Mouse (Mus musculus) CH12.LX (cell line): ENCODE results near the gene Dgkh. TPM values are rescaled to one million over a fixed set of nuclear protein-coding genes. Genes with fewer than 3 reads are reported as not detected.
A peak's percentile ranks its signal among the peaks of the same experiment; 100 is the strongest.
"Not testable (repeated sequence)": the region's sequence is repeated elsewhere in the genome, so short reads cannot be mapped to it uniquely, and the experiment has no call there.

Experiments used
- DNase-seq: peaks from one replicate; pipeline ENCODE4 v3.0.0-alpha.2; 2013; ENCODE audit errors: extremely low read depth
- H3K27ac ChIP-seq: 2 replicates; pipeline ENCODE4 v1.5.1; 2012; ENCODE audit warnings: low read depth, mild to moderate bottlenecking, control low read depth, moderate library complexity; ENCODE audit not compliant: insufficient read depth
- H3K27me3 ChIP-seq: replicated peaks from 2 replicates; pipeline ENCODE3; 2012; ENCODE audit warnings: inconsistent platforms
- H3K36me3 ChIP-seq, 2 experiments: replicated peaks in 1 of 2; 2 replicates each; pipeline versions ENCODE3 to v1.6.1; 2012; ENCODE audit warnings: inconsistent platforms in 1 of 2, low read length in 1 of 2, mild to moderate bottlenecking in 1 of 2, mixed read lengths in 1 of 2, moderate library complexity in 1 of 2; ENCODE audit not compliant: control insufficient read depth in 1 of 2, insufficient read depth in 1 of 2
- H3K4me1 ChIP-seq, 2 experiments: 2 replicates each; pipeline ENCODE4 v1.6.1; 2012; ENCODE audit warnings: inconsistent platforms in 1 of 2, moderate library complexity in 1 of 2; ENCODE audit not compliant: insufficient read depth in 2 of 2, control insufficient read depth in 1 of 2
- H3K4me2 ChIP-seq: 2 replicates; pipeline ENCODE4 v1.6.1; 2012; ENCODE audit warnings: low read depth, mild to moderate bottlenecking, control low read depth; ENCODE audit not compliant: poor library complexity, insufficient read depth, severe bottlenecking
- H3K4me3 ChIP-seq, 3 experiments: fragments of 150-350 bp in 1 of 3; sonication (generic) in 1 of 3; replicated peaks in 1 of 3; 2 replicates each; pipeline versions ENCODE3 to v1.5.1; 2011 to 2012; ENCODE audit warnings: low read depth in 2 of 3, low read length in 2 of 3, mild to moderate bottlenecking in 2 of 3, moderate library complexity in 2 of 3, control low read depth in 1 of 3, improper control_type of control experiment in 1 of 3, inconsistent platforms in 1 of 3, mixed read lengths in 1 of 3; ENCODE audit not compliant: poor library complexity in 1 of 3
- H3K79me2 ChIP-seq: replicated peaks from 2 replicates; pipeline ENCODE4 v1.6.1; 2012; ENCODE audit warnings: mild to moderate bottlenecking, moderate library complexity; ENCODE audit not compliant: control insufficient read depth, poor library complexity, insufficient read depth, severe bottlenecking; ENCODE audit errors: extremely low read depth
- H3K9ac ChIP-seq: 2 replicates; pipeline ENCODE4 v1.6.1; 2012; ENCODE audit warnings: low read depth, mild to moderate bottlenecking, control low read depth, moderate library complexity; ENCODE audit not compliant: insufficient read depth
- H3K9me3 ChIP-seq: replicated peaks from 2 replicates; pipeline ENCODE3; 2012; ENCODE audit warnings: low read length, inconsistent platforms, mixed read lengths
- CHD1 ChIP-seq: IDR thresholded peaks from 2 replicates; pipeline ENCODE4 v1.6.1; 2012; ENCODE audit warnings: low read depth, low read length, improper control_type of control experiment, inconsistent platforms
- CHD2 ChIP-seq: IDR thresholded peaks from 2 replicates; pipeline ENCODE4 v1.6.1; 2011; ENCODE audit warnings: low read length, improper control_type of control experiment
- CTCF ChIP-seq, 2 experiments: IDR thresholded peaks in 1 of 2; conservative IDR thresholded peaks in 1 of 2; 2 replicates each; pipeline ENCODE4 v1.5.1; 2011 to 2012; ENCODE audit warnings: low read depth in 2 of 2, low read length in 2 of 2, improper control_type of control experiment in 1 of 2, inconsistent platforms in 1 of 2, mild to moderate bottlenecking in 1 of 2, moderate library complexity in 1 of 2
- ELF1 ChIP-seq: IDR thresholded peaks from 2 replicates; pipeline ENCODE4 v1.6.1; 2014; ENCODE audit warnings: low read depth, mild to moderate bottlenecking, inconsistent platforms, low read length, improper control_type of control experiment
- GABPA ChIP-seq: IDR thresholded peaks from 2 replicates; pipeline ENCODE4 v1.6.1; 2012; ENCODE audit warnings: low read depth, low read length, improper control_type of control experiment, inconsistent platforms; ENCODE audit not compliant: insufficient replicate concordance
- HCFC1 ChIP-seq: IDR thresholded peaks from 2 replicates; pipeline ENCODE4 v1.6.1; 2012; ENCODE audit warnings: low read depth, mild to moderate bottlenecking, inconsistent platforms, low read length, improper control_type of control experiment
- JUND ChIP-seq: conservative IDR thresholded peaks from 2 replicates; pipeline ENCODE4 v1.6.1; 2011; ENCODE audit warnings: low read depth, low read length, improper control_type of control experiment
- MAFK ChIP-seq: IDR thresholded peaks from 2 replicates; pipeline ENCODE4 v1.6.1; 2011; ENCODE audit warnings: low read length, improper control_type of control experiment; ENCODE audit not compliant: insufficient replicate concordance
- MXI1 ChIP-seq: IDR thresholded peaks from 2 replicates; pipeline ENCODE4 v1.6.1; 2011; ENCODE audit warnings: mild to moderate bottlenecking, low read depth, low read length, improper control_type of control experiment
- RAD21 ChIP-seq: IDR thresholded peaks from 2 replicates; pipeline ENCODE4 v1.6.1; 2011; ENCODE audit warnings: low read depth, mild to moderate bottlenecking, low read length, improper control_type of control experiment, moderate library complexity
- SIN3A ChIP-seq: IDR thresholded peaks from 2 replicates; pipeline ENCODE4 v1.6.1; 2012; ENCODE audit warnings: low read length, improper control_type of control experiment, inconsistent platforms
- SMC3 ChIP-seq: IDR thresholded peaks from 2 replicates; pipeline ENCODE4 v1.6.1; 2011; ENCODE audit warnings: low read depth, low read length, improper control_type of control experiment
- USF1 ChIP-seq: IDR thresholded peaks from 2 replicates; pipeline ENCODE4 v1.6.1; 2014; ENCODE audit warnings: low read depth, mild to moderate bottlenecking, inconsistent platforms, low read length, improper control_type of control experiment
- USF2 ChIP-seq: conservative IDR thresholded peaks from 2 replicates; pipeline ENCODE4 v1.6.1; 2011; ENCODE audit warnings: low read depth, low read length, improper control_type of control experiment
- ZMIZ1 ChIP-seq: IDR thresholded peaks from 2 replicates; pipeline ENCODE4 v1.6.1; 2012; ENCODE audit warnings: low read depth, mild to moderate bottlenecking, inconsistent platforms, low read length, improper control_type of control experiment
- dilution Hi-C: fragments of 300-500 bp; cut with MboI; formaldehyde crosslinking; loops from 2 replicates; pipeline ENCODE4 v1.14.3; 2020; ENCODE audit warnings: low sequenced_read_pairs; ENCODE audit not compliant: extremely low pct_unique_long_range_greater_than_20kb, extremely low pct_ligation_motif_present
- in situ Hi-C: fragments of 300-500 bp; cut with MboI; formaldehyde crosslinking; loops from 3 replicates; pipeline ENCODE4 v1.14.3; 2019; ENCODE audit warnings: low sequenced_read_pairs, low pct_ligation_motif_present, low pct_unique_long_range_greater_than_20kb, mixed read lengths
- polyA plus RNA-seq: library from polyadenylated mRNA; unstranded; fragments of >175 nt; gene quantifications from 2 replicates; pipeline ENCODE4 v1.2.1, GENCODE M21; 2012; ENCODE audit warnings: low read depth; ENCODE audit not compliant: insufficient read length
- total RNA-seq, 2 experiments: library from RNA; depleted of rRNA; stranded (reverse); fragments of 300-350 nt in 1 of 2; fragments of >200 nt in 1 of 2; gene quantifications; 2 replicates each; pipeline ENCODE4 v1.2.3; 2012 to 2014

Dgkh gene
- total and polyA plus RNA-seq, 3 experiments = 0.83 to 3.3 (median 2.4) TPM

DNA sequence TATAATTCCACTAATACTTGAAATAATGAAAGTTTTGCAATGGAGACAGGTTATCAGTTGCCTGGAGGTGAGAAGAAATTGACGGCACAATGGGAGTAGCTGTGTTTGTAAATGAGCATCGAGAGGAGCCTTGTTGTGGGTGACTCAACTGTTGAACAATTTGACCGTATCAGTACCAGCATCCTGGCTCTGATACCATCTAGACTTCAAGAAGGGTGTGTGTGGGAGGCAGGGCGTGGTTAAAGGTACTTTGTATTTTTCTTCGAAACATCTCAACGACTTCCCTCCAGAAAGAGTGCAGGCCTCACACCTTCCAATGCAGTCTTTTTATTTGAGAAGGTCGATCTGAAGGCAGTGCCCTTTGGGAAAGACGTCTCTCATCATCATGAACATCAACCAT is 173.5 kb downstream of the Dgkh start:
- Histone ChIP-seq H3K27me3 (no peaks in the 10 kb centered on the region), H3K9me3 (no peaks in the 10 kb centered on the region), H3K9ac (no peak overlapping the region), H3K36me3 (no peaks in the 10 kb centered on the region), H3K4me3 (no peak overlapping the region), H3K4me1 (no peaks in the 10 kb centered on the region), H3K4me2 (no peak overlapping the region), H3K79me2 (no peaks in the 10 kb centered on the region), H3K27ac (no peak overlapping the region)
- in situ Hi-C loops (no loop called here), dilution Hi-C loops (no loop called here)
- no peak for DNase-seq
- TF ChIP-seq CHD1 (no peak), CTCF (conservative IDR thresholded peaks at IDR 0.05 in 1 of 2, IDR thresholded peaks at IDR 0.05 in 1 of 2; ENCODE audit: low read depth in 2 of 2, low read length in 2 of 2) (no peak), ZMIZ1 (no peak), SMC3 (no peak), CHD2 (no peak), MXI1 (no peak), GABPA (no peak), SIN3A (no peak), ELF1 (no peak), MAFK (no peak)

DNA sequence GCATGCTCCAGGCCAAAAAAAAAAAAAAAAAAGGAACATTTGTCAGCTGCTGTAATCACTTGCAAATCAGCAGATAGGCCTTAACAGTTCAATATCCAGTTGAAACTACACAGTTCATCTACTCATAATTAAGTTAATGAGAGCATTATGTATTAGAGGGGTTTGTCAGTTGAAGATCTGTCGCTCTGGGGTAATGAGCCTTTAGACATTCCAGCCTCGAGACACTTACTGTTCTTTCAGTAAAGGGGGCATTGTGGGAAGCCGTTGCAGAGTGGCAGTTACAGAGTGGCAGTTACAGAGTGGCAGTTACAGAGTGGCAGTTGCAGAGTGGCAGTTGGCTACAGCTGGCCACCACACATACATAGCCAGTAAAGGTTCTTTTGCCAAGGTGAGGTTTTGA is 177.7 kb downstream of the Dgkh start:
- H3K9me3 ChIP-seq, DNase-seq, H3K27ac ChIP-seq, H3K4me1 ChIP-seq, H3K4me2 ChIP-seq, H3K4me3 ChIP-seq, H3K9ac ChIP-seq, dilution Hi-C loops, H3K79me2 ChIP-seq, H3K36me3 ChIP-seq, H3K27me3 ChIP-seq, in situ Hi-C loops: not testable (repeated sequence)

DNA sequence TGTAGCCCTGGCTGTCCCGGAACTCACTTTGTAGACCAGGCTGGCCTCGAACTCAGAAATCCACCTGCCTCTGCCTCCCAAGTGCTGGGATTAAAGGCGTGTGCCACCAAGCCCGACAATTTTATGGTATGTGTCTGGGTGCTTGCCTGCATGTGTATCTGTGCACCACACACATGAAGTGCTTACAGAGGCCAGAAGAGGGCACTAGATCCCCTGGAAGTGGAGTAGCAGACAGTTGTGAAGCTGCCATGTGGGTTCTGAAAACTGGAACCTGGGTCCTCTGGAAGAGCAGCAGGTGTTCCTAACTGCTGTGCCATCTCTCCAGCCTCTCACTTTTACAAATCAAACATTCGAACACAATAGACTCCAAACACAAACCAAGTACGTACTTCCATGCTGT is 178.9 kb downstream of the Dgkh start:
- H3K9me3 ChIP-seq = no peaks in the 10 kb centered on the region
- DNase-seq = no peak
- TF ChIP-seq RAD21 (peak; percentile 35), HCFC1 (no peak), SMC3 (peak; percentile 22; the same call in 1 of the 2 replicates), GABPA (no peak), CTCF (conservative IDR thresholded peaks at IDR 0.05 in 1 of 2, IDR thresholded peaks at IDR 0.05 in 1 of 2; ENCODE audit: low read depth in 2 of 2, low read length in 2 of 2) (peak in 1 of 2 experiments; percentile 47; a peak in 2 of 4 replicates), MXI1 (no peak), JUND (no peak), USF2 (no peak), USF1 (no peak)
- TF ChIP-seq, all 38 proteins: peak for 3
- H3K36me3 ChIP-seq = no peaks in the 10 kb centered on the region
- no peaks in the 10 kb centered on the region for H3K79me2 ChIP-seq
- H3K4me1 ChIP-seq = peaks cover 2 to 7% of the 10 kb centered on the region in 2 experiments; a peak in 3 of 4 replicates
- dilution Hi-C loops (no loop called here), in situ Hi-C loops (no loop called here)
- H3K27me3 ChIP-seq = no peaks in the 10 kb centered on the region
- H3K4me3 ChIP-seq = no peak overlapping the region
- H3K27ac ChIP-seq = no peak overlapping the region
- H3K4me2 ChIP-seq = no peak overlapping the region
- no peak overlapping the region for H3K9ac ChIP-seq
